12 mouse cellular contexts compared by ENCODE assay signal in the genomic region with DNA sequence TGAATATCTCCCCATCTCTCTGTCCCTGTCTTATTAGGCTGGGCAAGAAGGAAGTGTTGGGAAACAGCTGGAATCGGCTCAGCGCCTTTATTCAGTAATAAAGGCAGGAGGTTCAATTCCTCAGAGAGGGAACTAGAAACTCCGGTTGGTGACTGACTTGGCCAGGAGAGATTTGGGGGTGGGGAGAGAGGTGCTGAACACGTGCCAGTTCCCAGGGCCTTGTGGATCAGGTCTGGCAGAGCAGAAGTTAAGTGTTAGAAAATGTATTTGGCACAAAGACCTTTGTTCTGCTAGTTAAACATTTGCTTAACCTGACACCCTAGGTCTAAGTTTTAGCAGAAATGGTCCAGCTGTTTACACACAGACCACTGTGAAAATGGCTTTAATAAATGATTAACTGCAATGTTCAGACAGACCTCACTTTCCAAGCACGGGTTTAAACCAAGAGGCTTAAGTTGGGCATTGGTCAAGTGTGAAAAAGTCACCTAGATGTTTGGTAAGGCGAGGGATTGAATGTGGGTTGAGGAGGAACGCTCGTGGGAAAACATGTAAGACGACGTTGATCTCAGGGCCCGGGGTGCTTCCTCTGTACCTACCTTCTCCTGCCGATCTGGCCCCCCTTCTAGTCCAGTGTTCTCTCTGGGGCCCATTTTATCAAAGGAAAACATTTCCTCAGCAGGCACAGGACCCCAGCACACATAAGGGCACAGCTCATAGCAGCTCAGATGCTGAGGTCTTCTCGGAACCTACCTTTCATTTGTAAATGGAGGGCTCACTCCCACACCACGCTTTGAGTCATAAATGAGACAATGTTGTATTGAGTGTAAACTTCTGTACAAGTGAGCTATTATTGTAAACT. TPM values are rescaled to one million over a fixed set of nuclear protein-coding genes. Genes with fewer than 3 reads are reported as not detected.
DNase-seq lines count a peak whose midpoint lies in the region; ATAC-seq lines count a peak whose summit lies in the region.
"Had no signal": no experiment of that assay in that cellular context is flagged by ENCODE, and none has a peak within 500 bp of the region (broad histone marks: within the 10 kb centered on the region; RNA-seq: fewer than 3 reads in every experiment).

No protein-coding gene starts in this region.

- no peak for DNase-seq in forebrain, embryonic 10.5 days (ENCODE audit: extremely low spot score, low spot score)
- DNase-seq in forebrain, embryonic 11.5 days (ENCODE audit: low spot score), result no peak
- DNase-seq in gastrocnemius, postnatal 14 days, result peak; percentile 33
- DNase-seq in kidney, postnatal 14 days, result peak; percentile 87
- DNase-seq in ovary, postnatal 14 days (ENCODE audit: low spot score), result peak; percentile 37
- no peak for DNase-seq in cerebellum, postnatal 14 days
- DNase-seq in spleen, postnatal 4 days (ENCODE audit: low spot score in 2 of 2), result no peak
- no peak for DNase-seq in thymus, postnatal 36 days
- DNase-seq: B cell, adult 2 months had no signal

- intact Hi-C loops in gastrocnemius, postnatal 14 days (cut with DNase I; ENCODE audit: low total_unique reads), result no loop called here

- peak overlapping the region; percentile 26; the same call in 1 of the 2 replicates for H3K27ac ChIP-seq in forebrain, embryonic 10.5 days
- no peak overlapping the region for H3K27ac ChIP-seq in forebrain, embryonic 11.5 days (ENCODE audit: low read depth, low read length)
- H3K27ac ChIP-seq: embryonic facial prominence, embryonic 12.5 days; midbrain, embryonic 10.5 days had no signal

- no peaks in the 10 kb centered on the region for H3K4me1 ChIP-seq in forebrain, embryonic 10.5 days
- no peaks in the 10 kb centered on the region for H3K4me1 ChIP-seq in forebrain, embryonic 11.5 days (replicated peaks; ENCODE audit: control insufficient read depth, insufficient read depth, low read length)
- H3K4me1 ChIP-seq: midbrain, embryonic 10.5 days had no signal

- no peak for ATAC-seq in forebrain, embryonic 11.5 days (replicated peaks; ENCODE audit: low FRiP score)

- no peak overlapping the region for H3K4me3 ChIP-seq in forebrain, embryonic 10.5 days
- no peak overlapping the region for H3K4me3 ChIP-seq in forebrain, embryonic 11.5 days (ENCODE audit: low read depth, low read length)
- H3K4me3 ChIP-seq: embryonic facial prominence, embryonic 12.5 days; midbrain, embryonic 10.5 days had no signal

- no peaks in the 10 kb centered on the region for H3K9me3 ChIP-seq in forebrain, embryonic 10.5 days
- no peaks in the 10 kb centered on the region for H3K9me3 ChIP-seq in forebrain, embryonic 11.5 days (ENCODE audit: control insufficient read depth, low read length)
- H3K9me3 ChIP-seq: embryonic facial prominence, embryonic 12.5 days; midbrain, embryonic 10.5 days had no signal

- no peak overlapping the region for H3K4me2 ChIP-seq in forebrain, embryonic 11.5 days (ENCODE audit: low read depth, low read length, severe bottlenecking)
- H3K4me2 ChIP-seq: embryonic facial prominence, embryonic 12.5 days had no signal

- no peaks in the 10 kb centered on the region for H3K27me3 ChIP-seq in forebrain, embryonic 10.5 days (ENCODE audit: poor library complexity, severe bottlenecking)
- no peaks in the 10 kb centered on the region for H3K27me3 ChIP-seq in forebrain, embryonic 11.5 days (ENCODE audit: control insufficient read depth, insufficient read depth, low read length)
- H3K27me3 ChIP-seq: embryonic facial prominence, embryonic 12.5 days had no signal

- no peaks in the 10 kb centered on the region for H3K36me3 ChIP-seq in forebrain, embryonic 10.5 days (replicated peaks)
- H3K36me3 ChIP-seq in forebrain, embryonic 11.5 days (ENCODE audit: control insufficient read depth, insufficient read depth, low read length), result no peaks in the 10 kb centered on the region
- H3K36me3 ChIP-seq: embryonic facial prominence, embryonic 12.5 days; midbrain, embryonic 10.5 days had no signal

- H3K9ac ChIP-seq in forebrain, embryonic 11.5 days (ENCODE audit: low read length), result no peak overlapping the region
- H3K9ac ChIP-seq: embryonic facial prominence, embryonic 12.5 days had no signal

- WGBS in forebrain, embryonic 10.5 days, result 71% methylated on average over 14 of the region's 14 CpGs
- WGBS in forebrain, embryonic 11.5 days, result 66% methylated on average over 14 of the region's 14 CpGs

RNA-seq across cellular contexts. Expression of gene Sars, which starts 32.0 kb away (rescaled TPM):
- polyA plus RNA-seq in forebrain, embryonic 10.5 days (2016; fragmentation: Nextera tagmentation; extraction: Ambion mirVana), result 160 and 167 TPM in 2 replicates
- polyA plus RNA-seq in forebrain, embryonic 11.5 days (2014; fragmentation: Nextera tagmentation; extraction: Ambion mirVana), result 180 and 189 TPM in 2 replicates
- 100 to 1,000 TPM; 115 to 120 TPM for total RNA-seq in gastrocnemius, postnatal 14 days (2021)

RNA-seq across cellular contexts. Expression of gene 1700013F07Rik, which starts 57.0 kb away (rescaled TPM):
- polyA plus RNA-seq in forebrain, embryonic 10.5 days (2016; fragmentation: Nextera tagmentation; extraction: Ambion mirVana), result 0.29 and 0.42 TPM in 2 replicates
- 0.63 and 0.68 TPM in 2 replicates for polyA plus RNA-seq in forebrain, embryonic 11.5 days (2014; fragmentation: Nextera tagmentation; extraction: Ambion mirVana)
- not detected for total RNA-seq in gastrocnemius, postnatal 14 days (2021)
- total RNA-seq: hematopoietic stem cell, adult 5-6 weeks had no signal

RNA-seq across cellular contexts. Expression of gene 5330417C22Rik, which starts 59.3 kb away (rescaled TPM):
- polyA plus RNA-seq in forebrain, embryonic 10.5 days (2016; fragmentation: Nextera tagmentation; extraction: Ambion mirVana), result 1.1 and 1.2 TPM in 2 replicates
- polyA plus RNA-seq in forebrain, embryonic 11.5 days (2014; fragmentation: Nextera tagmentation; extraction: Ambion mirVana), result 2.2 and 2.8 TPM in 2 replicates
- under 1 TPM in 1 of 2 experiments, not detected in 1; 0.07 TPM for total RNA-seq in gastrocnemius, postnatal 14 days (2021)

Comparison
In these comparisons a context has a peak if more than half of its experiments do, and no peak if none do; other contexts are left out.
1. DNase-seq: peak in gastrocnemius, postnatal 14 days (single experiment), kidney, postnatal 14 days (single experiment) and ovary, postnatal 14 days (single experiment); none in forebrain, embryonic 10.5 days (single experiment), forebrain, embryonic 11.5 days (single experiment), cerebellum, postnatal 14 days (0 of 2), spleen, postnatal 4 days (0 of 2) and thymus, postnatal 36 days (0 of 2).